Mouse (Mus musculus): ENCODE results near the gene Ccdc120.

Gene Ccdc120

DNA sequence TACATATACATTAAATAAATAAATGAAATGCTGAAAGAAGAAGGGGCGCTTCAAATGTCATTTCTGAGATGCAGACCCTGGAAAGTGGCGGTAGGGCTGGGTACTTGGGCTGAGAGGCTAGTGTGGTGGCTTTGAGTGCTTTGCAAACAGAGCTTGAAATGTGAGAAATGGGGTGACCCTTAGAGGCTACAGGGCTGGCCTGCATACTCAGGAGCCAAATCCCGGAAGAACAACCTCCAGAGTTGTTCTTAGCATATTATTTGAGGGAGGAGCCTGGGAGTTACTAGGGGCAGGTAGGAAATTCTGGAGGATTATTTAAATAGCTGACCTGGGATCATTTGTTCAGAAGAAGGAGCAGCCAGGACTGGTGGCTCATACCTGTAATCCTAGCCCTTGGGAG, 60.2 kb downstream of the Ccdc120 start:
- DNase-seq = no peak

DNA sequence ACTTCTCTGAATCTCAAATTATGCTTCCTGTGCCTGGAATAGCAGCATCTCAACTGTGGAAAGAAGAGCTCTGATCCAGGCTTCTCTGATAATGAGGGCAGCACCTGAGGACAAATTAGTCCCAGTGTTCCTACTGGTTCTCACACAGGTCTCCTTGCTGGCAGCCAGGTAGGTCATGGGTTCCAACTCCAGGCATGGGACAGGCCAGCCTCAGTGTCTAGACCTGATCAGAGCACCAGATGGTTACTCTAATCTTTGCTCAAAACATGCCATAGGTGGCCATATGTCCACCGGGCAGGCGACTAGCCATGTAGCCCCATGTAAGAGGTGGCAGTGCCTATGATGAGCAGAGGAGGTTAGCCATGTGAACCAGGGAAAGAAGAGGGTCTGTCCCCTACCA, 62.4 kb downstream of the Ccdc120 start:
- no peak for DNase-seq
